Mouse (Mus musculus): ENCODE measurements at regions not wholly inside any gene's neighbourhood (a gene's known extent, or its start where the extent isn't known, plus 50 kb on each side); places are given as distances from the start of the nearest gene placed in this dataset.

- no peaks in the 10 kb centered on the region for H3K4me1 ChIP-seq (replicated peaks; ENCODE audit: insufficient read depth, low read length)
- H3K36me3 ChIP-seq (ENCODE audit: insufficient read depth, low read length): no peaks in the 10 kb centered on the region
- H3K9ac ChIP-seq (ENCODE audit: low read depth, low read length): no peak overlapping the region
- WGBS: 50% methylated on average over 1 of the region's 1 CpGs
- TF ChIP-seq CTCF (IDR thresholded peaks at IDR 0.05; ENCODE audit: low read depth): no peak
- H3K27ac ChIP-seq: no peak overlapping the region
- H3K27me3 ChIP-seq (ENCODE audit: insufficient read depth, low read length): no peaks in the 10 kb centered on the region
- H3K4me3 ChIP-seq (replicated peaks; ENCODE audit: low read depth, low read length): no peak overlapping the region
- no peak for DNase-seq (ENCODE audit: low spot score)
- ATAC-seq (replicated peaks; ENCODE audit: low FRiP score, low read depth): no peak
- no peak overlapping the region for H3K4me2 ChIP-seq (ENCODE audit: low read length)
- H3K9me3 ChIP-seq (replicated peaks; ENCODE audit: low read length): no peaks in the 10 kb centered on the region
Observed at GRCm38 (mm10) chr12:8865250-8865649, 56.2 kb upstream of the Laptm4a start.

- H3K36me3 ChIP-seq (ENCODE audit: insufficient read depth, low read length): no peaks in the 10 kb centered on the region
- TF ChIP-seq CTCF (IDR thresholded peaks at IDR 0.05; ENCODE audit: low read depth): no peak
- no peaks in the 10 kb centered on the region for H3K4me1 ChIP-seq (replicated peaks; ENCODE audit: insufficient read depth, low read length)
- H3K4me3 ChIP-seq (replicated peaks; ENCODE audit: low read depth, low read length): no peak overlapping the region
- no peak for DNase-seq (ENCODE audit: low spot score)
- ATAC-seq (replicated peaks; ENCODE audit: low FRiP score, low read depth): no peak
- H3K9ac ChIP-seq (ENCODE audit: low read depth, low read length): no peak overlapping the region
- H3K9me3 ChIP-seq (replicated peaks; ENCODE audit: low read length): no peaks in the 10 kb centered on the region
- H3K27me3 ChIP-seq (ENCODE audit: insufficient read depth, low read length): no peaks in the 10 kb centered on the region
- no peak overlapping the region for H3K4me2 ChIP-seq (ENCODE audit: low read length)
- WGBS: 39% methylated on average over 1 of the region's 1 CpGs
- H3K27ac ChIP-seq: no peak overlapping the region
Observed at GRCm38 (mm10) chr12:8867104-8867503, 54.4 kb upstream of the Laptm4a start.

GRCm38 (mm10) chr12:8868690-8869089 is 52.8 kb upstream of the Laptm4a start:
- no peaks in the 10 kb centered on the region for H3K27me3 ChIP-seq (ENCODE audit: insufficient read depth, low read length)
- DNase-seq (ENCODE audit: low spot score): no peak
- WGBS: 57% methylated on average over 6 of the region's 6 CpGs
- ATAC-seq (replicated peaks; ENCODE audit: low FRiP score, low read depth): no peak
- H3K27ac ChIP-seq: no peak overlapping the region
- H3K4me3 ChIP-seq (replicated peaks; ENCODE audit: low read depth, low read length): no peak overlapping the region
- H3K4me2 ChIP-seq (ENCODE audit: low read length): no peak overlapping the region
- TF ChIP-seq CTCF (IDR thresholded peaks at IDR 0.05; ENCODE audit: low read depth): no peak
- H3K9ac ChIP-seq (ENCODE audit: low read depth, low read length): no peak overlapping the region
- no peaks in the 10 kb centered on the region for H3K36me3 ChIP-seq (ENCODE audit: insufficient read depth, low read length)
- H3K4me1 ChIP-seq (replicated peaks; ENCODE audit: insufficient read depth, low read length): no peaks in the 10 kb centered on the region
- no peaks in the 10 kb centered on the region for H3K9me3 ChIP-seq (replicated peaks; ENCODE audit: low read length)

DNA sequence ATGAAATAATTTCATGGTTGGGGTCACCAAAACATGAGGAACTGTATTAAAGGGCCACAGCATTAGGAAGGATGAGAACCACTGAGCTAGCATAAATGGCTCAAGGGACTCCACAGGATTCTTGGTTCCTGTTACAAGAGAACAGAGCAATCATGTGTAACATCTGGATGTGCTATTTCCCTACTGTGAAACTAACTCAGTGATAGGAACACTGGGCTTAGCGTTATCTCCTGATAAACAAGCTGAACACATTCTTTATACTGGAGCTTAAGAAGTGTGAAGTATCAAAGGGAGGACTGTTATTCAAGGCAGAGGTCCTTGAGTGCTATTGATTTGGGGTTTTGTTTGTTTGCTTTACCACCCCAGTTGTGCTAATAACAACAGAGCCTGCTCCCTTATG is 52.3 kb upstream of the Laptm4a start:
- no peak overlapping the region for H3K9ac ChIP-seq (ENCODE audit: low read depth, low read length)

More for the DNA sequence above, 52.3 kb upstream of the Laptm4a start:
- DNase-seq (ENCODE audit: low spot score) (no peak), ATAC-seq (replicated peaks; ENCODE audit: low FRiP score, low read depth) (no peak)
- no peak overlapping the region for H3K4me2 ChIP-seq (ENCODE audit: low read length)
- no peak overlapping the region for H3K4me3 ChIP-seq (replicated peaks; ENCODE audit: low read depth, low read length)
- H3K9me3 ChIP-seq (replicated peaks; ENCODE audit: low read length): no peaks in the 10 kb centered on the region
- no peaks in the 10 kb centered on the region for H3K4me1 ChIP-seq (replicated peaks; ENCODE audit: insufficient read depth, low read length)
- WGBS: 22% methylated on average over 1 of the region's 1 CpGs
- H3K36me3 ChIP-seq (ENCODE audit: insufficient read depth, low read length): no peaks in the 10 kb centered on the region
- TF ChIP-seq CTCF (IDR thresholded peaks at IDR 0.05; ENCODE audit: low read depth): no peak
- no peaks in the 10 kb centered on the region for H3K27me3 ChIP-seq (ENCODE audit: insufficient read depth, low read length)
- H3K27ac ChIP-seq: no peak overlapping the region

Measured in kidney, postnatal 0 days (tissue).